Mouse (Mus musculus) Patski (cell line): Measurements from ENCODE around the gene Ost4. TPM values are rescaled to one million over a fixed set of nuclear protein-coding genes. Genes with fewer than 3 reads are reported as not detected.

Experiments used
- ATAC-seq: fragments of 100-300 bp; one replicate; pipeline ENCODE4 v1.8.0; 2021
- CTCF ChIA-PET: fragments of 350-600 bp; sonication (Branson Sonifier 250); formaldehyde crosslinking; loops from one replicate; lab custom pipeline; 2022; ENCODE audit warnings: inconsistent platforms; lab: Charles Lee
- POLR2A ChIA-PET: fragments of 350-600 bp; sonication (Branson Sonifier 250); formaldehyde crosslinking; loops from one replicate; lab custom pipeline; 2022; ENCODE audit warnings: antibody characterized with exemption, inconsistent platforms; lab: Charles Lee
- DNase-seq: peaks from one replicate; pipeline ENCODE4 v3.0.0-alpha.2; 2011; ENCODE audit warnings: low read depth, low spot score
- H3K27me3 ChIP-seq: fragments of 371-371 bp; one replicate; pipeline ENCODE4 v1.5.1; 2021
- CTCF ChIP-seq: fragments of 100-300 bp; IDR thresholded peaks from one replicate; pipeline ENCODE4 v1.5.1; 2021
- in situ Hi-C: fragments of 300-500 bp; cut with MboI; formaldehyde crosslinking; loops from 3 replicates; pipeline ENCODE4 v1.11.1; 2018; ENCODE audit warnings: low pct_unique_long_range_greater_than_20kb, mixed read lengths
- polyA plus RNA-seq: library from polyadenylated mRNA; unstranded; gene quantifications from one replicate; pipeline ENCODE4 v1.2.3, GENCODE M21; 2021

Ost4 gene
- polyA plus RNA-seq, 1 experiment from 2014 or later = 262 TPM

DNA sequence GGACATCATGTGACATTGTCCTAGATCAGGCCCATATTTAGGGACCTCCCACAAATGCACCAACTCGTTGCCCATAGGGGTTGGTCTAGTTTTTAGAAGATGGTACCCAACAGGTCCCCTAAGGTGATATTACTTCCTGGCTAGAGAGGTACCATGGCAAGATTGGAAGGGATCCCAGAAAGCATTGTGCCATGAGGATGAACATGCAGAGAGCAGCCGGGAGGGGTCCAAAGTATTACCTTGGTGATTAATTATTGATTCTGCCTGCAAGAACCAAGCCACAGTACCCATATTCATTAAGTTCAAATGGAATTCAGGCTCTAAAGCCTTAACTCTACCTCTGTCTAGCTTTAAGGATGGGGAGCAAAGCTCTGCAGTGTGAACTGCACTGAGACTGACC lies 18.5 kb upstream of the Ost4 start:
- H3K27me3 ChIP-seq = no peaks in the 10 kb centered on the region
- in situ Hi-C loops = no loop called here
- DNase-seq (no peak), ATAC-seq (no peak)
- no peak for TF ChIP-seq CTCF
- CTCF ChIA-PET = interaction anchor here (0.7 to 1.1 kb wide), 3 partner anchors 39 to 79 kb away, joined by 3 to 4 read pairs (median 3); no protein-coding TSS in a partner anchor
- POLR2A ChIA-PET = no interaction called here

DNA sequence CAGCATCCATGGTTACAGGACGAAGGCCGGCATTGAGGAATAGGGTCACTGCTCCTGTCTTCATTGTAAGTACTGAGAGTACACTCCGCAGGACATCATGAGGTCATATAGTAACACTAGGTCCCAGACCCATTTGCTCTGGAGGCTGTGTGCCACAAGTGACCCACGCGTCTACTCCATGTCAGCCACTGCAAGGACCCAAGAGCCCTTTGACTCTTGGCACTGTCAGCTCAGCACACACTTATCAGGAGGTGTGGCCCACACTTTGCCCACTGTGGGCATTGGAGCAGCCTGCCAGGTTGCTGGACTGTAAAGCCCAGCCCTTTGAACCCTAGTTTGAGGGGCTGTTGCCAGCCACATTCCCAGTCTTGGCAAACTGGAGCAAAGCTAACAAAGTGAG lies 17.6 kb upstream of the Ost4 start:
- POLR2A ChIA-PET = no interaction called here
- CTCF ChIA-PET = interaction anchor here (1.3 kb wide), 1 partner anchor 72 kb away, joined by 3 read pairs; no protein-coding TSS in a partner anchor
- in situ Hi-C loops = no loop called here
- ATAC-seq = no peak
- no peaks in the 10 kb centered on the region for H3K27me3 ChIP-seq
- DNase-seq = no peak
- TF ChIP-seq CTCF = no peak

DNA sequence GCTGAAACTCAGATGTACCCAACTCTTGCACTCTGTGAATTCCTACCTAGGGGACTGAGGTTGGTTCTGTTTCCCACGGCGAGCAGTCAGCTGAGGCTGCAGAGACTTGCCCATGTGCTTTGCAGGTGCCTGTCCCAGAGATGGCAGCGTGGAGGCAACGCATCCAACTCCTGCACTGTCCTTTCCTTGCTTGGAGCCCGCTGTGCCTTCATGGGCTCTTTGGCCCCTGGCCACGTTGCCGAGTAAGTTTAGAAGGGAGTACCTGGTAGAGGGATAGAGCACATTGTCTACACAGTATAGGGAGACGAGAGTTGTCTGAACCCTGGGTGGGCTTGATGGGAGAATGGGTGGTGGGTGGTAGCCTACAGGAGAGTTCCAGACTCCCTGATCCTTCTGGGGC lies 17.0 kb upstream of the Ost4 start:
- DNase-seq = no peak
- H3K27me3 ChIP-seq = no peaks in the 10 kb centered on the region
- no peak for ATAC-seq
- in situ Hi-C loops = no loop called here
- ChIA-PET POLR2A (no interaction called here), CTCF (interaction anchor here (1.3 to 4.1 kb wide), 2 partner anchors 72 to 80 kb away, joined by 3 to 24 read pairs; no protein-coding TSS in a partner anchor)
- no peak for TF ChIP-seq CTCF

DNA sequence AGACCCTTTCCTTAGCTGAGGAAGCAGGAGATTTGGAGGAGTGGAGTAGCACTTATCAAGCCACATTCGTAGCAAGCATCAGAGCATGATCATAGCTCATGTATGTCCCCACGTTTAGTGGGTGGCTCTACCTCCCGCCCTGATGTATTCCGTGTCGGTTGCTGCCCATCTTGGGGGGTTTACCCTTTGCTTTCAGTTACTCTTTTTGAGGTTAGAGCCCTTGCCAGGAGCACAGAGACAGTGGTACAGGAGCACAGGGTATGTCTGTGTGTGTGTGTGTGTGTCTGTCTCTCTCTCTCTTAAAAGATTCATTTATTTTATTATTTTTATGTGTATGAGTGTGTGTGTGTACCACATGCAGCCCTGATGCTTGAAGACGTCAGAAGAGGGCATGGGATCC lies 15.5 kb upstream of the Ost4 start:
- DNase-seq = no peak
- no peak for ATAC-seq
- H3K27me3 ChIP-seq = no peaks in the 10 kb centered on the region
- TF ChIP-seq CTCF = no peak
- ChIA-PET POLR2A (interaction anchor here (1.9 kb wide), 1 partner anchor 35 kb away, joined by 7 read pairs; the partner anchor contains the start of gene Agbl5), CTCF (interaction anchor here (1.4 to 4.1 kb wide), 5 partner anchors 11 to 118 kb away, joined by 3 to 24 read pairs (median 10); no protein-coding TSS in a partner anchor)
- in situ Hi-C loops = no loop called here

DNA sequence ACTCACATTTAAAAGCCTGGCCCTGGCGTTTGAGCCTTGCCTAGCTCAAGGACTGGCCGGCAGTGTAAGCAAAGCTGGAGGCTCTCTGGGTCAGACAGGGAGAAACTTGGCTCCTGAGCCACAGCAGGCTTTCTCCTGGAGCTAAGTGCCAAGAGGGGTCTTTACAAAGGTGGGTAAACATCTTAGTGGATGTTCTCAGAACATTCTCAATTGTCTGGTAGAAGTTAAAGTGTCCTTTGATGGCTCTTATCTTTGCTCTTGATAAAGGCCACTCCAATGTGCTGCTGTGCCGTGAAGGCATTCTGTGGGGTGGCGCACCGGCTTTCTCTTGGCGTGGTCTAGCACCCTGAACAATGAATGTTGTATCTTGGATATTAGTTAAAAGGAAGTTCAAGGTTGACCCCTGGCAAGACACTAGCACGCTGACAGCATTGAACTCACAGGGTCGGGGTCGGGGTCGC lies 15.0 kb upstream of the Ost4 start:
- ChIA-PET POLR2A (interaction anchor here (0.9 to 1.9 kb wide), 2 partner anchors 27 to 35 kb away, joined by 4 to 7 read pairs; partner anchors contain the start of gene Agbl5), CTCF (interaction anchor here (1.4 to 4.1 kb wide), 5 partner anchors 11 to 117 kb away, joined by 3 to 24 read pairs (median 10); no protein-coding TSS in a partner anchor)
- no peaks in the 10 kb centered on the region for H3K27me3 ChIP-seq
- DNase-seq (no peak), ATAC-seq (no peak)
- in situ Hi-C loops = no loop called here
- no peak for TF ChIP-seq CTCF

DNA sequence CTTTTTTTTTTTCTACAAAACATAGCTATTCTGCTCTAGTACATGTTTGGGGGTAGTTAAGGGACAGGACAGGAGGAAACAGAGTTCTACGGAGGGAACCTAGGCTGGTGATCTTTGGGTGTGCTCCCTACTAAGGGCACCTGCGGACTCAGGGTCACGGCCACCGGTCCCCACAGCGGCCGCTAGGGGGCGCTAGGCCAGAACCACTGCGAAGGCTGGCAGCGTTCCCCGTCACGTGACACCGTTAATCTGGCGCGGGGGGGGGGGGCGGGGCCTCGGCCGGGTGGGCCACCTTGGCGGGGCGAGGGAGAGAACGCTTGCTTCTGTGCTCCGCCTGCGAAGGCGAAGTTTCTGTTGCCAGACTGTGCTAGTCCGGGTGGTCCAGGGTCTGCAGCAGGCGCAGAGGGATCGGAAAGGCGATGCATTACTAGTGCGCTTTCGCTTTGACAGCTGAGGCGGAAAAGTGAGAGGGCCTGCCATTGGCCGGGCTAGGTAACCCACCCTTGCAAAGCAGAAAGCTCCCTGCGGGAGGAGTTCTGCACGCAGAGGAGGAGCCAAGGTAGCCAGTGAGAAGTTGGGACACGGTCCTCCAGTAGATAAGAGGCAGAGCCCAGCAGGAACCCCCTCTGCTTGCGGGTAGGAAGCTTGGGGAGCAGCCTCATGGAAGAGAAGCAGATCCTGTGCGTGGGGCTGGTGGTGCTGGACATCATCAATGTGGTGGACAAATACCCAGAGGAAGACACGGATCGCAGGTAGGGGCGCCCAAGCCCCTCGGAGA lies 13.9 kb upstream of the Ost4 start, which contains the start of gene Khk:
Gene Khk (plus strand): TSS at position 176 of the 778 bp plus-strand sequence.
- POLR2A ChIA-PET = interaction anchor here (0.5 to 1.9 kb wide), 8 partner anchors 28 to 110 kb away, joined by 3 to 7 read pairs (median 4); partner anchors contain the start of gene Agbl5
- in situ Hi-C loops = no loop called here
- no peak for DNase-seq
- peak; percentile 77 for ATAC-seq
- CTCF ChIA-PET = interaction anchor here (1.0 to 4.1 kb wide), 18 partner anchors 8 to 128 kb away, joined by 3 to 24 read pairs (median 5); partner anchors contain the start of genes Preb and Slc5a6
- TF ChIP-seq CTCF = no peak
- no peaks in the 10 kb centered on the region for H3K27me3 ChIP-seq

DNA sequence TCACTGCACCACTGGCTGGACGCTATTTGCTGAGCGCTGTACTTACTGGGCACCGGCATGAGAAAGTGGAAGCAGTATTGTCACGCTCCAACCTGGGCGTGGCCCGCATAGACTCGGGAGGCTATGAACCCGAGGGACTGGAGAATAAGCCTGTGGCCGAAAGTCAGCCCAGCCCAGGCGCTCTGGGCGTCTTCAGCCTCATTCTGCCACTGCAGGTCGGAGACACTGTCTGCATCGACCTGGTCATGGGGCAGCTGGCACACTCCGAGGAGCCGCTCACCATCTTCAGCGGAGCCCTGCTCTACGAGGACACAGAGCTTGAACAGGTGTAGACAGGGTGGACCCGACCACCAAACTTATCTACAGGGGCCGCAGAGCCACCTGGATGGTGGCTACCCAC lies 13.0 kb upstream of the Ost4 start:
- ATAC-seq = no peak
- DNase-seq = no peak
- CTCF ChIA-PET = interaction anchor here (1.0 to 4.1 kb wide), 12 partner anchors 9 to 110 kb away, joined by 3 to 24 read pairs (median 4); partner anchors contain the start of gene Preb
- POLR2A ChIA-PET = interaction anchor here (0.7 to 1.1 kb wide), 3 partner anchors 31 to 109 kb away, joined by 3 to 4 read pairs (median 3); no protein-coding TSS in a partner anchor
- in situ Hi-C loops = no loop called here
- TF ChIP-seq CTCF = no peak
- H3K27me3 ChIP-seq = no peaks in the 10 kb centered on the region

DNA sequence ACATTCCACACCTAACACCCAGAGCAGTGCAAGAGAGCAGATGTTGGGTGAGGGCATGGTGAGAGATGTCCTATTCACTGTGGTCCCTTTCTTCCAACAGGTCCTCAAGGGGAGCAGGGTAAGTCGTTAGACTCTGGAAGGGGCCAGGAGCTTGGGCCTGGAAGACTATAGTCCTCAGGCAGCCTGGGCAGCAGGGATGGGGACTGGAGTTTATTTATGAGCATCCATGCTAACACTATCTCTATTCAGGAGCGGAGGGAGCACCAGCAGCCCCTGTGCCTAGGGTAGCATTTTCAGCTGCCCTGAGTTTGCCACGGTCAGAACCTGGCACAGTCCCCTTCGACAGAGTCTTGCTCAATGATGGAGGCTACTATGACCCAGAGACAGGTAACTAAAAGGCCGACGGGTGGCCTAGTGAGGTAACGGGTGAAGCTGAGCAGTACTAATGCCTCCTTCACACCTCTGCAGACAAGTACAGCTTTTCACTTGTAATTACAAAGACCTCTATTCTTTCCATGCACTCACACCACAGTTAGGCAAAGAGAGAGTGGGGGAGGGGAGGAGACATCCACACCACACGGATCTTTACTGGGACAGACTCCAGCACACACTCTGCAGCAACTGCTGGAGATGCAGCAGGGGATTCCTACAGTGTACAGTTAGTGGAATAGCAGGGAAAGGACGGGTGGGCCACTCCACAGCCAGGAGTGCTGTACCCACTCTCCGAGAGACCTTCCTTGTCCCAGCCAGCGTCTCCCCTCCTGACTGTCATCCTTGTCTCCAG lies 12.4 kb upstream of the Ost4 start:
- H3K27me3 ChIP-seq = no peaks in the 10 kb centered on the region
- CTCF ChIA-PET = interaction anchor here (1.1 to 1.8 kb wide), 2 partner anchors 10 to 36 kb away, joined by 3 to 10 read pairs; no protein-coding TSS in a partner anchor
- in situ Hi-C loops = loop anchor here (5.0 to 10.0 kb wide), 2 partner anchors 108 to 205 kb away; partner anchors contain the start of genes Dpysl5 and Mapre3
- TF ChIP-seq CTCF = no peak
- POLR2A ChIA-PET = interaction anchor here (1.1 kb wide), 1 partner anchor 11 kb away, joined by 3 read pairs; no protein-coding TSS in a partner anchor
- ATAC-seq (no peak), DNase-seq (no peak)

DNA sequence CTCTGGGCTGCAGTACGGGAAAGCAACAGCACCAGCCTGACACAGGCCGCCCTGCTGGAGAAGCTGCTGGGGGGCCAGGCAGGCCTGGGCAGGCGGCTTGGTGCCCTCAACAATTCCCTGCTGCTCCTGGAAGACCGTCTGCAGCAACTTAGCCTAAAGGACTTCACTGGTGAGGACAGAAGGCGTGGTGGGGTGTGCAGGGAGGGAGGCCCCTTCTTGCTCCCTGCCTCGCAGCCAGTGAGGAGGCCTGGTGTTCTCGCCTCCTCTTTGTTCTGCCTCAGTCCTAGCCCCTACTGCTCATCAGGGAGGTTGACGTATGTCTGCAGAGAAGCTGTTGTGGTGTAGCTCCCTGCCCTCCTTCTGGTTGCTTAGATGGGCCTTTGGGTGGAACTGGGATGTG lies 11.1 kb upstream of the Ost4 start:
- no peak for ATAC-seq
- DNase-seq = no peak
- no peak for TF ChIP-seq CTCF
- in situ Hi-C loops = loop anchor here (5.0 to 10.0 kb wide), 2 partner anchors 106 to 204 kb away; partner anchors contain the start of genes Dpysl5 and Mapre3
- H3K27me3 ChIP-seq = no peaks in the 10 kb centered on the region
- CTCF ChIA-PET = interaction anchor here (1.2 to 2.8 kb wide), 3 partner anchors 10 to 86 kb away, joined by 4 to 14 read pairs (median 4); no protein-coding TSS in a partner anchor
- POLR2A ChIA-PET = interaction anchor here (0.6 to 1.0 kb wide), 2 partner anchors 35 to 538 kb away, joined by 3 read pairs; no protein-coding TSS in a partner anchor
